Mouse (Mus musculus) right cerebral cortex, adult 2 months (tissue): ENCODE results near the gene Fzd4.
A peak's percentile ranks its signal among the peaks of the same experiment; 100 is the strongest.

Experiments used
- DNase-seq, 2 experiments: peaks; one replicate each; pipeline ENCODE4 v3.0.0; 2021 to 2022; ENCODE audit warnings: low spot score in 2 of 2

The Fzd4 gene

DNA sequence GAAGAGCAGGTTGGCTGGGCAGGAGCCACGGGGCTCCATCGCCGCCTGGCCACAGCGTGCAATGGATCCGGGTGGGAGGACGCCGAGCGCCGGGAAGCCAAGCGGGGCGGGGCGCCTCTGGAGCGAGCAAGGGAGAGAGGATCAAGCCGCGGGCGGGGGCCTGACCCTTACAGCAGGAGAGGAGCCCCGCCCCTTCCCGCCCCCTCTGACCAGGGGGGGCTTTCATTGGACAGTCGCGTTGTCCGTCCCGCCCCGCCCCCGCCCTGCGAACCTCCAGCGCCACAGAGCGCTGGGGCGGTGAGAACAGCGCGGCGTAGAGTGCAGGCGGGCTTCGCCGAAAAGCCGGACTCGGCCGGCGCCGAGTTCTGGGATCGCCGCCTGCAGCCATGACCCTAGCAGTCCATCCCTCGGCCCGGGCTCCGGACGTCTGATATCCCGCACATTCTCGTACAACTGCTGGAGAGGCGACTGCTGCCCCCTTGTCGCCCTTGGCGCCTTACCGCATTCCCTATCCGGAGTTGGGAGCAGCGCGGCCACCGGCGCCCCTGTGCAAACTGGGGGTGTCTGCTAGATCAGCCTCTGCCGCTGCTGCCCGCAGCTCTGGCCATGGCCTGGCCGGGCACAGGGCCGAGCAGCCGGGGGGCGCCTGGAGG lies at the start of gene Fzd4, which contains the start of gene Tmem135:
Gene Fzd4 (plus strand): TSS at position 275 of the 653 bp plus-strand sequence.
Gene Tmem135 (minus strand): TSS at position 142 of the 653 bp plus-strand sequence.
- peak; percentile 78 to 88 for DNase-seq

DNA sequence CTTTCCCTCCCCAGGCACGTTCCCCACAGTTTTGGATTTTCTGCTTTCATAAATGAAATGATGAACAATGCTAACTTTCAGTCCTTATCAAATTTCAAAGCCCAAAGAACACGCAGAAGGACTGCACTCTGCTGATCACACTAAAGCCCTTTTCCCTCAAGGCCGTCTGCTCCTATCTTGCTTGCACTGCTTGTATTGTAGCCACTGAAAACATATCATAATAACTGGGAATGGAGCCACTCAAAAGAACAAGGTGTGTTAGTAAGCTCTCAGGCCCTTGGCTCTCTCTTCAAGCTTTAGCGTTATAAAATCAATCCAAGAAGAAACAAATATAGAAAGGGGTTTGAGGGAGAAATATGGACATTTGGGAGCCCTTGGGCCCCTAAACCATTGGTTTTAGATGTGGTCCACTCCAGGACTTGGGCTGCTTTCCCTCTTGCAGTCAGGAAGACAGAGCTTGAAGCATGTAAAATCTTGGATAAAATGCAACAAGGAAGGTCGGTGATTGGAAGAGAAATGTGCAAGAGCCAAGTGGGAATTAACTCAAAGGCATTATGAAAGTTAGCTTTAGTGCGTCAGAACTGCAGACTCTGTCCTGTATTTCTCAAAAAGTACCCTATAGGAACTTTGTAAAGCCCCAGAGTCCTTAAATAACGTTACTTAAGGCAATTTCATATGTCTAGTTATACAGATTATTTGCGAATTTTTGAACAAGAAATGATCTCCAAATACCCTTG lies 48.5 kb upstream of the Fzd4 start:
- no peak for DNase-seq

GRCm38 (mm10) chr7:89356307-89356706 lies 47.8 kb upstream of the Fzd4 start:
- DNase-seq, result no peak

DNA sequence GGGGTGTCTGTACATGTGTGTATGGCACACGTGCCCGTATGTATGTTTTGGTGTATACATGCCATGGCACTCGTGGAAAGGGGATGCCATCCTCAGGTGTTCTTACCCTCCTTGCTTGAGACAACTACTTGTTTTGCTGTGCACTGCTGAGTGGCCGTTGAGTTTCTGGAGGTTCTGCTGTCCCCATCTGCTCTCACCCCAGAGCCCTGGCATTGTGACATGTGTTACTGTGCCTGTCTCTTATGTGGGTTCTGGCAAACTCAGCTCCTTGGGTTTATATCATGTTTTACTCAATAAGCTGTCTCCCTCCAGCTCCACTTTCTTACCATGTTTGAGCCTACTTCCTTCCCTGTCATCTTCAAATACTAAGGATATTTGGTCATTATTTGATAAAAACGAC lies 40.2 kb upstream of the Fzd4 start:
- DNase-seq, result no peak

- DNase-seq, result peak; percentile 26 to 62
Observed at GRCm38 (mm10) chr7:89365135-89365880, 38.8 kb upstream of the Fzd4 start.

DNA sequence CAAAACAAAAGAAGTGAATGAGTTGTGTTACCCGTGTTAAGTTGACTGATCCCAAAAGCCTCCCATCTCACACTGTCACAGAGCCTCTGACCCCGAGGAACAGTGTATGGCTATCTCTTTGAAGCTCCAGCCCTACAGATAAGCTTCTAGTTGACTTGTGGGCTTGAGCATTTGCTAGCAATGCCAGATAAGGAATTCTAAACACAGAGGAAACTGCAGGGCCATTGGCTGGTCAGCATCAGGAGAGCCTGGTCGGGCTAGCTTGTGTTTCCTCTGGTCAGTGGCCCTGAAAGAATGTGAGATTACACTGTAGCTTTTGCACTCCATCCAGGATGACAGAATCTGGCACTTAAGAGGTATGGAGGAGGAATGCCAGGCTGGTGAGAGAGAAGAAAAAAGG lies 36.5 kb upstream of the Fzd4 start:
- no peak for DNase-seq

DNA sequence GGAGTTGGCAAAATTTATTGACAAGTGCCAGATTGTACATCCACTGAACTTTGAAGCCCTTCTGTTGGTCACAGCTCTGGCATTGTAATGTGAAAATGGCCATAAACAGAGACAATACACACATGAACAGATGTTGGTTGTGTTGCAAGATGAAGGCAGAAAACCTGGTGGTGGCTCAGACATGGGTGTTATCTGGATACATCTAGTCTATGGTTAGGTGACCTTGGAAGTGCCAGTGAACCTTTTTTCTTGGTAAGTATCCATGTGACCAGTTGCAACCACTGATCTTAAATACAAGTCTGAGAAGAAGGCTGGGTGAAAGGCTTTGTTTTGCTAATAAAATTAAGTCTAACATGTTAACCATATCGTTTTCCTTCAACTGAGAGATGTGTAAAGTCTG lies 34.1 kb upstream of the Fzd4 start:
- no peak for DNase-seq

GRCm38 (mm10) chr7:89370917-89371316 lies 33.2 kb upstream of the Fzd4 start:
- DNase-seq, result peak; percentile 13 to 27

GRCm38 (mm10) chr7:89371623-89372295 lies 32.4 kb upstream of the Fzd4 start:
- DNase-seq, result no peak

DNA sequence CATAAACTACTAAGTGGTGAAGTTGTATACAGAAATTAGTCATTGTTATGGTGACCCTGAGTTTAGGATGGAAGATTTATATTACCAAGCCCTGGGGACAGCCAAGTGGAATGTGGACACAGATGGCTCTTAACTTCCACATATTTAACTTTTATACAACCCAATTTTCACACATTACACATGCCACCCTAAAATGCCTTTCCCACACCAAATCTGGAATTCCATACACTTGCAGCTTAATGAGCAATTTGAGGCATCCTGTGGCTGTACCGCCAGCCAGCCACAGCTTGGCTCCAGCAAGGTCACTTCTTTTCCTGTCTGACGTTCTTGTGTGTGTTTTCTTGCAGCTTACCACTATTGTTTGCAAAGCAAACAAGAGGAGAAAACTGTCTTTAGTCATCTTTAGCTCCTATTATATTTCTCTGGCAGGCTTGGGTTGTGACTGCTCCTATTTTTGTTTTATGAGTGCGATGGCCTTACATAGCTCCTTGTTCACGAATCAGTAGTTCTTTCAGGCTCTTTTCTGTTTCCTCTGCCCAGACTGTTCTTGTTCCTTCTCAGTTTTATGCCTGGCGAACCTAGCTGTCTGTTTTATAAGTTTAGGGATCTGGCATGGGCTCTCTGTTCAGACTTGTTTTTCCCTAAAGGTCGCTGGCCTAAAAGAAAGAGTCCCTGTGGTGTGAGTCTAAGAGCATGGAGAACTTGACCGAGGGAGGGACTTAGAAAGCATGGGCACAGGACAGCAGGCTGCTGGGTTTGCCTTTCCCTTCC lies 23.0 kb upstream of the Fzd4 start:
- no peak for DNase-seq

DNA sequence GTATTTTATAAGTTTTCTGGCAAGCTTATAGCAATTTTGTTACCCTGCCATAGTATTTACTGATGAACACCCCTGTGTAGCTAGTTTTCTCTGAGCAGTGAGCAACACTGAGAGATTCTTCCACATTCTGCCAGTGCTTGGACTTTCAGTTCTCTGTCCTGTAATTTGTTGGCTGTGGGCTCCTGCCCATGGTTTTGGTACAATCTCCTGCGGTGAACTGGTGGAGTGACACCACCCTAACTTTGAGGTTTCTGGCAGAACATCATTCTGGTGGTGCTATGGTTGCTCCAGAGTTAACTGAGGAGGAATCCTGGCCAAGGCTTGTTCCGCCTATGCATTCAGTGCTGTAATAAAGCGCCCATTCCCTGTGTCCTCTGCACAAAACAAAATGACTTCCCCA lies 21.3 kb upstream of the Fzd4 start:
- DNase-seq, result no peak

DNA sequence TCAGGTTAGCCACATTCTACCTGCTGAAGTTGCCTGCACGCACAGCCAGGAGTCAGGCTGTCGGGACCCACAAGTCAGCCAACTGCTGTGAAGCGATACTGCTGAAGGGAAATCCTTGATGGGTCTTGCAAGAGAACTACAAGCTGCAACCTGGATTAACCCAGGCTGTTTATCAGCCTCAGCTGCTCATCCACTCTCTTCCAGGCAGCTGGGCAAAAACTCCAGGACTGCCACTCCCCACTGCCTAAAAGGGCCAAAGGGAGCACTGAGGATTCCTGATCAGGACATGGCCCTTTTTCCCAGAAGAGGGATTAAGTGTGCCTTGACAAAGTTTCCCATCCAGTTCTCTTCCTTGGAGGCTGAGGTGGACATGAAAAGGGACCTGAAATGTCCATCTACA lies 15.2 kb upstream of the Fzd4 start:
- DNase-seq, result no peak

GRCm38 (mm10) chr7:89390660-89391059 lies 13.5 kb upstream of the Fzd4 start:
- DNase-seq, result no peak

- DNase-seq, result no peak
Observed at GRCm38 (mm10) chr7:89391281-89391680, 12.9 kb upstream of the Fzd4 start.

GRCm38 (mm10) chr7:89391831-89392230 lies 12.3 kb upstream of the Fzd4 start:
- DNase-seq, result no peak

GRCm38 (mm10) chr7:89392388-89392787 lies 11.8 kb upstream of the Fzd4 start:
- no peak for DNase-seq

DNA sequence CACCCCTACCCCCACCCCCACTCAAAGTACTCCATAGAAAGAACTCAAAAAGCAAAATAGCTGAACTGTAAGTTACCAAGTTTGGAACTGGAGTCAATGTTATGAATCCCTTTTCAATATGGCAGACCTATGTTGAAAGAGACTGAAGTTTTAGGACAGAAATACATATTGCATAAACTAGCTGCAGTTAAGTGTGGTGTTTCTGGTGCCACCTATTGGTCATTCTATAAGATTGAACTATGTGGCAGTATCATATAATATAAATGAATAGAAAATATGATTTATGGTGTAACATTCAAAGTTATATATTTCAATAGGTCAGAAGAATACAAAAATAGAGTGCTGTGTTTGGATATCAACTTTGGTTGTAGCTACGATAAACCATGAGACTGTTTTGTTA lies 11.3 kb upstream of the Fzd4 start:
- DNase-seq, result no peak

DNA sequence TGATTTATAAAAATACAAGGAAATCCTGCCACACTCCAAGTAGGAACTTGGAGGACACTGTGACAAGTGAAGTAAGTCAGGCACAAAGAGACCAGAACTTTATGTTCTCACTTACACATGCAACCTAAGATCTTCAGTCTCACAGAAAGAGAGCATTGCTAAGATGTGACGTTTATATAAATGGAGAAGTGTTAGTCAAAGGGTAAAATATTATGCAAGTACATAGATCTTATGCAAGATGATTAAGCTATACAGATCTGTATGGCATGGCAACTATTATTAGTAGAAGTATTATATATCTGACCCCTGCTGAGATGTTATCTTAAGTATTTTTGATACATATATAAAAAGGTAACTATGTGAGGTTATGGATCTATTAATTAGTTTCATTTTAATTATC lies 8.8 kb upstream of the Fzd4 start:
- DNase-seq, result no peak

- no peak for DNase-seq
Observed at GRCm38 (mm10) chr7:89396386-89396785, 7.8 kb upstream of the Fzd4 start.

GRCm38 (mm10) chr7:89397837-89398534 lies 6.2 kb upstream of the Fzd4 start:
- DNase-seq, result no peak

- DNase-seq, result no peak
Observed at GRCm38 (mm10) chr7:89400721-89401120, 3.4 kb upstream of the Fzd4 start.
